Mouse (Mus musculus): ENCODE data around the gene Ubxn2a. TPM values are rescaled to one million over a fixed set of nuclear protein-coding genes. Genes with fewer than 3 reads are reported as not detected.
"Not testable (repeated sequence)": the region's sequence is repeated elsewhere in the genome, so short reads cannot be mapped to it uniquely, and the experiment has no call there.

The Ubxn2a gene
- 55.7 and 61.0 TPM in 2 replicates for total RNA-seq (2017)

- peak; percentile 76 to 85 for ATAC-seq (replicated peaks in 1 of 2; ENCODE audit: insufficient read depth in 1 of 2, low FRiP score in 2 of 2, low TSS enrichment in 1 of 2, low read depth in 1 of 2, poor library complexity in 2 of 2, severe bottlenecking in 2 of 2)
Observed at GRCm38 (mm10) chr12:4906951-4907906, at the start of gene Ubxn2a. Gene Ubxn2a, minus strand, starts transcription at chr12:4907705.

GRCm38 (mm10) chr12:4953156-4953555 is 45.7 kb upstream of the Ubxn2a start:
- ATAC-seq (replicated peaks in 1 of 2; ENCODE audit: insufficient read depth in 1 of 2, low FRiP score in 2 of 2, low TSS enrichment in 1 of 2, low read depth in 1 of 2, poor library complexity in 2 of 2, severe bottlenecking in 2 of 2) = no peak

GRCm38 (mm10) chr12:4952272-4952671 is 44.8 kb upstream of the Ubxn2a start:
- ATAC-seq (replicated peaks in 1 of 2; ENCODE audit: insufficient read depth in 1 of 2, low FRiP score in 2 of 2, low TSS enrichment in 1 of 2, low read depth in 1 of 2, poor library complexity in 2 of 2, severe bottlenecking in 2 of 2) = no peak

- peak in 1 of 2 experiments; percentile 42; a peak in 2 of 4 replicates for ATAC-seq (replicated peaks in 1 of 2; ENCODE audit: insufficient read depth in 1 of 2, low FRiP score in 2 of 2, low TSS enrichment in 1 of 2, low read depth in 1 of 2, poor library complexity in 2 of 2, severe bottlenecking in 2 of 2)
Observed at GRCm38 (mm10) chr12:4930820-4931548, 23.5 kb upstream of the Ubxn2a start.

- no peak for ATAC-seq (replicated peaks in 1 of 2; ENCODE audit: insufficient read depth in 1 of 2, low FRiP score in 2 of 2, low TSS enrichment in 1 of 2, low read depth in 1 of 2, poor library complexity in 2 of 2, severe bottlenecking in 2 of 2)
Observed at GRCm38 (mm10) chr12:4928197-4928596, 20.7 kb upstream of the Ubxn2a start.

- ATAC-seq (replicated peaks in 1 of 2; ENCODE audit: insufficient read depth in 1 of 2, low FRiP score in 2 of 2, low TSS enrichment in 1 of 2, low read depth in 1 of 2, poor library complexity in 2 of 2, severe bottlenecking in 2 of 2) = peak; percentile 72 to 79
Observed at GRCm38 (mm10) chr12:4917805-4918591, 10.5 kb upstream of the Ubxn2a start.

- peak; percentile 83 to 88 for ATAC-seq (replicated peaks in 1 of 2; ENCODE audit: insufficient read depth in 1 of 2, low FRiP score in 2 of 2, low TSS enrichment in 1 of 2, low read depth in 1 of 2, poor library complexity in 2 of 2, severe bottlenecking in 2 of 2)
Observed at GRCm38 (mm10) chr12:4916994-4917804, 9.7 kb upstream of the Ubxn2a start, which contains the start of gene Atad2b. Gene Atad2b, plus strand, starts transcription at chr12:4917353.

GRCm38 (mm10) chr12:4914944-4915343 is 7.4 kb upstream of the Ubxn2a start:
- no peak for ATAC-seq (replicated peaks in 1 of 2; ENCODE audit: insufficient read depth in 1 of 2, low FRiP score in 2 of 2, low TSS enrichment in 1 of 2, low read depth in 1 of 2, poor library complexity in 2 of 2, severe bottlenecking in 2 of 2)

GRCm38 (mm10) chr12:4914441-4914840 is 6.9 kb upstream of the Ubxn2a start:
- ATAC-seq (replicated peaks in 1 of 2; ENCODE audit: insufficient read depth in 1 of 2, low FRiP score in 2 of 2, low TSS enrichment in 1 of 2, low read depth in 1 of 2, poor library complexity in 2 of 2, severe bottlenecking in 2 of 2) = no peak

GRCm38 (mm10) chr12:4911716-4912115 is 4.2 kb upstream of the Ubxn2a start:
- ATAC-seq (replicated peaks in 1 of 2; ENCODE audit: insufficient read depth in 1 of 2, low FRiP score in 2 of 2, low TSS enrichment in 1 of 2, low read depth in 1 of 2, poor library complexity in 2 of 2, severe bottlenecking in 2 of 2) = no peak

GRCm38 (mm10) chr12:4910496-4910895 is 3.0 kb upstream of the Ubxn2a start:
- ATAC-seq (replicated peaks in 1 of 2; ENCODE audit: insufficient read depth in 1 of 2, low FRiP score in 2 of 2, low TSS enrichment in 1 of 2, low read depth in 1 of 2, poor library complexity in 2 of 2, severe bottlenecking in 2 of 2) = not testable (repeated sequence)

- no peak for ATAC-seq (replicated peaks in 1 of 2; ENCODE audit: insufficient read depth in 1 of 2, low FRiP score in 2 of 2, low TSS enrichment in 1 of 2, low read depth in 1 of 2, poor library complexity in 2 of 2, severe bottlenecking in 2 of 2)
Observed at GRCm38 (mm10) chr12:4908391-4908790, 886 bp upstream of the Ubxn2a start.

GRCm38 (mm10) chr12:4906476-4906875 is 1.0 kb downstream of the Ubxn2a start:
- ATAC-seq (replicated peaks in 1 of 2; ENCODE audit: insufficient read depth in 1 of 2, low FRiP score in 2 of 2, low TSS enrichment in 1 of 2, low read depth in 1 of 2, poor library complexity in 2 of 2, severe bottlenecking in 2 of 2) = no peak

- ATAC-seq (replicated peaks in 1 of 2; ENCODE audit: insufficient read depth in 1 of 2, low FRiP score in 2 of 2, low TSS enrichment in 1 of 2, low read depth in 1 of 2, poor library complexity in 2 of 2, severe bottlenecking in 2 of 2) = no peak
Observed at GRCm38 (mm10) chr12:4905946-4906345, 1.6 kb downstream of the Ubxn2a start.

GRCm38 (mm10) chr12:4898024-4898423 is 9.5 kb downstream of the Ubxn2a start:
- ATAC-seq (replicated peaks in 1 of 2; ENCODE audit: insufficient read depth in 1 of 2, low FRiP score in 2 of 2, low TSS enrichment in 1 of 2, low read depth in 1 of 2, poor library complexity in 2 of 2, severe bottlenecking in 2 of 2) = no peak

GRCm38 (mm10) chr12:4889891-4890290 is 17.6 kb downstream of the Ubxn2a start:
- no peak for ATAC-seq (replicated peaks in 1 of 2; ENCODE audit: insufficient read depth in 1 of 2, low FRiP score in 2 of 2, low TSS enrichment in 1 of 2, low read depth in 1 of 2, poor library complexity in 2 of 2, severe bottlenecking in 2 of 2)

- no peak for ATAC-seq (replicated peaks in 1 of 2; ENCODE audit: insufficient read depth in 1 of 2, low FRiP score in 2 of 2, low TSS enrichment in 1 of 2, low read depth in 1 of 2, poor library complexity in 2 of 2, severe bottlenecking in 2 of 2)
Observed at GRCm38 (mm10) chr12:4889251-4889650, 18.3 kb downstream of the Ubxn2a start.

Measured in hematopoietic stem cell, adult 5-6 weeks (primary cell).